Mouse (Mus musculus) urinary bladder, adult 18-20 months (tissue): ENCODE results near the gene Kcmf1.
A peak's percentile ranks its signal among the peaks of the same experiment; 100 is the strongest.

Source experiments
- DNase-seq, 2 experiments: peaks; one replicate each; pipeline ENCODE4 v3.0.0; 2022; ENCODE audit warnings: low spot score in 2 of 2, mixed read lengths in 2 of 2

Kcmf1 gene

GRCm38 (mm10) chr6:72899781-72900681 lies at the start of gene Kcmf1:
Kcmf1 (minus strand) TSS chr6:72899979.
- DNase-seq, result peak; percentile 73 to 77

GRCm38 (mm10) chr6:72949161-72949756 lies 49.5 kb upstream of the Kcmf1 start:
- DNase-seq, result no peak

- no peak for DNase-seq
These were observed 48.6 kb upstream of the Kcmf1 start for GRCm38 (mm10) chr6:72948392-72948791.

GRCm38 (mm10) chr6:72947960-72948359 lies 48.2 kb upstream of the Kcmf1 start:
- no peak for DNase-seq

- DNase-seq, result peak; percentile 19 to 57
These were observed 40.7 kb upstream of the Kcmf1 start for GRCm38 (mm10) chr6:72940493-72940892.

GRCm38 (mm10) chr6:72937859-72938258 lies 38.1 kb upstream of the Kcmf1 start:
- DNase-seq, result no peak

- DNase-seq, result no peak
These were observed 37.7 kb upstream of the Kcmf1 start for GRCm38 (mm10) chr6:72937430-72937829.

GRCm38 (mm10) chr6:72932955-72933354 lies 33.2 kb upstream of the Kcmf1 start:
- DNase-seq, result no peak

GRCm38 (mm10) chr6:72931533-72931932 lies 31.8 kb upstream of the Kcmf1 start:
- DNase-seq, result no peak

- no peak for DNase-seq
These were observed 30.1 kb upstream of the Kcmf1 start for GRCm38 (mm10) chr6:72929795-72930398.

GRCm38 (mm10) chr6:72926755-72927482 lies 27.1 kb upstream of the Kcmf1 start:
- peak; percentile 23 to 57 for DNase-seq

- no peak for DNase-seq
These were observed 26.3 kb upstream of the Kcmf1 start for GRCm38 (mm10) chr6:72926031-72926430.

GRCm38 (mm10) chr6:72923381-72923780 lies 23.6 kb upstream of the Kcmf1 start:
- DNase-seq, result no peak

- no peak for DNase-seq
These were observed 21.3 kb upstream of the Kcmf1 start for GRCm38 (mm10) chr6:72921081-72921480.

- DNase-seq, result no peak
These were observed 18.8 kb upstream of the Kcmf1 start for GRCm38 (mm10) chr6:72918510-72919033.

- DNase-seq, result no peak
These were observed 16.6 kb upstream of the Kcmf1 start for GRCm38 (mm10) chr6:72916330-72916729.

- no peak for DNase-seq
These were observed 14.4 kb upstream of the Kcmf1 start for GRCm38 (mm10) chr6:72914087-72914749.

- DNase-seq, result no peak
These were observed 11.5 kb upstream of the Kcmf1 start for GRCm38 (mm10) chr6:72911261-72911660.

- DNase-seq, result no peak
These were observed 2.6 kb upstream of the Kcmf1 start for GRCm38 (mm10) chr6:72902254-72902990.

- DNase-seq, result no peak
These were observed 1.2 kb upstream of the Kcmf1 start for GRCm38 (mm10) chr6:72900952-72901351.
